Mouse (Mus musculus) brain, embryonic 14.5 days (tissue): ENCODE measurements around the gene Fahd1.

Experiments
- CTCF ChIP-seq: fragments of 200-500 bp; IDR thresholded peaks from 2 replicates; pipeline ENCODE4 v1.5.1; 2012; ENCODE audit warnings: inconsistent platforms, mild to moderate bottlenecking, moderate library complexity, borderline replicate concordance; ENCODE audit not compliant: insufficient read depth, insufficient read length; ENCODE audit errors: extremely low read depth
- POLR2A ChIP-seq: fragments of 200-500 bp; IDR thresholded peaks from 2 replicates; pipeline ENCODE4 v1.6.1; 2012; ENCODE audit warnings: mild to moderate bottlenecking, inconsistent platforms, borderline replicate concordance; ENCODE audit not compliant: poor library complexity, insufficient read depth, insufficient read length, severe bottlenecking; ENCODE audit errors: extremely low read depth

GRCm38 (mm10) chr17:24881738-24882440, 31.7 kb upstream of the Fahd1 start:
- peak; percentile 50; the same call in 1 of the 2 replicates for TF ChIP-seq CTCF
- no peak for TF ChIP-seq POLR2A
